Mouse (Mus musculus): ENCODE data around the gene Rcor1. TPM values are rescaled to one million over a fixed set of nuclear protein-coding genes. Genes with fewer than 3 reads are reported as not detected.
"Not testable (repeated sequence)": the region's sequence is repeated elsewhere in the genome, so short reads cannot be mapped to it uniquely, and the experiment has no call there.

The Rcor1 gene
- polyA plus RNA-seq, 1 experiment from 2014 or later: 18.2 TPM

DNA sequence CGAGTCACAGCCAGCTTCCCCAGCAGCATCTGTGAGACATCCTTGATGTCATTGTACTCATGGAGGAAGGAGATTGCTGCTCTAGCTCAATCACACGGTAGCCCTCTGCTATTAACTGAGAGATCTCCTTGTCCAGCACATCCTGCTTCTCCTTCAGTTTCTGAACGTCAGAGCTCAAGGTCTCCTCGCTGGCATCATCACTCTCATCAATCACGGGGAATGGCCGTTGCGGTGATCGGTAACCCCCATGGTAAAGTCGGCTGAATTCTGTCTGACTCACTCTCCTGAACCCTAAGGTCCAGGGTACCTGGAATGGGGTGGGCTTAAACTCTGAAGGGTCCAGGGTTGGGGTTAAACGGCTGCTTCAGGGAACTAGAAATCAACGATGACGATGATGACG is 28.7 kb downstream of the Rcor1 start:
- WGBS: 84% methylated on average over 13 of the region's 13 CpGs
- Histone ChIP-seq H3K27me3 (replicated peaks; ENCODE audit: control insufficient read depth, insufficient read depth, low read length) (no peaks in the 10 kb centered on the region), H3K36me3 (ENCODE audit: control insufficient read depth, insufficient read depth, low read length) (peaks cover 4% of the 10 kb centered on the region; the same call in 1 of the 2 replicates), H3K9ac (ENCODE audit: low read depth, low read length) (no peak overlapping the region), H3K4me3 (ENCODE audit: low read depth, low read length) (no peak overlapping the region), H3K4me1 (replicated peaks; ENCODE audit: control insufficient read depth, insufficient read depth, low read length) (peaks cover 4% of the 10 kb centered on the region), H3K9me3 (ENCODE audit: control insufficient read depth, low read length) (no peaks in the 10 kb centered on the region), H3K27ac (ENCODE audit: low read depth, low read length) (no peak overlapping the region), H3K4me2 (no peak overlapping the region)
- ATAC-seq (replicated peaks; ENCODE audit: low FRiP score): no peak
- no peak for DNase-seq (ENCODE audit: low spot score)

DNA sequence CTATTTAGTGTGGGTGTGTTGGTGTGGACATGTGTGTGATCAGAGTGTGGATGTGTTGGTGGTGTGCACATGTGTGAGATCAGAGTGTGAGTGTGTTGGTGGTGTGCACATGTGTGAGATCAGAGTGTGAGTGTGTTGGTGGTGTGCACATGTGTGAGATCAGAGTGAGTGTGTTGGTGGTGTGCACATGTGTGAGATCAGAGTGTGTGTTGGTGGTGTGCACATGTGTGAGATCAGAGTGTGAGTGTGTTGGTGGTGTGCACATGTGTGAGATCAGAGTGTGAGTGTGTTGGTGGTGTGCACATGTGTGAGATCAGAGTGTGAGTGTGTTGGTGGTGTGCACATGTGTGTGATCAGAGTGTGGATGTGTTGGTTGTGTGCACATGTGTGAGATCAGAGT is 30.1 kb downstream of the Rcor1 start:
- H3K9me3 ChIP-seq (ENCODE audit: control insufficient read depth, low read length); H3K9ac ChIP-seq (ENCODE audit: low read depth, low read length); H3K4me2 ChIP-seq; H3K27me3 ChIP-seq (replicated peaks; ENCODE audit: control insufficient read depth, insufficient read depth, low read length); H3K4me3 ChIP-seq (ENCODE audit: low read depth, low read length); ATAC-seq (replicated peaks; ENCODE audit: low FRiP score); H3K4me1 ChIP-seq (replicated peaks; ENCODE audit: control insufficient read depth, insufficient read depth, low read length); DNase-seq (ENCODE audit: low spot score); H3K36me3 ChIP-seq (ENCODE audit: control insufficient read depth, insufficient read depth, low read length); H3K27ac ChIP-seq (ENCODE audit: low read depth, low read length): not testable (repeated sequence)

DNA sequence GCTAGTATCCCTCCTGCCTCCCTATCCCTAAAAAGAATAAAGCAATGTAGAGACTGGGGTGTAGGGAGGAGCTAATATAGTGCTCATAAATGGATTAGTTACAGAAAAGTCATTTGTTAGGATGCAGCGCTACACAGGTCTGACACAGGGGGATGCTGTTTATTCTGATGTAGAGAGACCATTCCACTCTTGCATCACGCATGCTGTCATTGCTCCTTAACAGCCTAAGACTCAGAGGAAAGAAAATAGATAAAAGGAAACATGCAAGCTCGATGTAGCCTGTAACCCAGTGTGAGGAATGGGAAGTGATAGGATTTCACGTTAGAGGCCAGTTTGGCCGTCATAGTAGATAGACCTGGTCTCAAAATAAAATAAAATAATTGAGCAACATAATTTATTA is 31.9 kb downstream of the Rcor1 start:
- H3K4me3 ChIP-seq (ENCODE audit: low read depth, low read length): no peak overlapping the region
- no peaks in the 10 kb centered on the region for H3K9me3 ChIP-seq (ENCODE audit: control insufficient read depth, low read length)
- WGBS: 74% methylated on average over 5 of the region's 5 CpGs
- H3K4me2 ChIP-seq: no peak overlapping the region
- no peak overlapping the region for H3K27ac ChIP-seq (ENCODE audit: low read depth, low read length)
- DNase-seq (ENCODE audit: low spot score): no peak
- peaks cover 4% of the 10 kb centered on the region; the same call in 1 of the 2 replicates for H3K36me3 ChIP-seq (ENCODE audit: control insufficient read depth, insufficient read depth, low read length)
- H3K4me1 ChIP-seq (replicated peaks; ENCODE audit: control insufficient read depth, insufficient read depth, low read length): peaks cover 4% of the 10 kb centered on the region
- no peak overlapping the region for H3K9ac ChIP-seq (ENCODE audit: low read depth, low read length)
- H3K27me3 ChIP-seq (replicated peaks; ENCODE audit: control insufficient read depth, insufficient read depth, low read length): no peaks in the 10 kb centered on the region
- no peak for ATAC-seq (replicated peaks; ENCODE audit: low FRiP score)

DNA sequence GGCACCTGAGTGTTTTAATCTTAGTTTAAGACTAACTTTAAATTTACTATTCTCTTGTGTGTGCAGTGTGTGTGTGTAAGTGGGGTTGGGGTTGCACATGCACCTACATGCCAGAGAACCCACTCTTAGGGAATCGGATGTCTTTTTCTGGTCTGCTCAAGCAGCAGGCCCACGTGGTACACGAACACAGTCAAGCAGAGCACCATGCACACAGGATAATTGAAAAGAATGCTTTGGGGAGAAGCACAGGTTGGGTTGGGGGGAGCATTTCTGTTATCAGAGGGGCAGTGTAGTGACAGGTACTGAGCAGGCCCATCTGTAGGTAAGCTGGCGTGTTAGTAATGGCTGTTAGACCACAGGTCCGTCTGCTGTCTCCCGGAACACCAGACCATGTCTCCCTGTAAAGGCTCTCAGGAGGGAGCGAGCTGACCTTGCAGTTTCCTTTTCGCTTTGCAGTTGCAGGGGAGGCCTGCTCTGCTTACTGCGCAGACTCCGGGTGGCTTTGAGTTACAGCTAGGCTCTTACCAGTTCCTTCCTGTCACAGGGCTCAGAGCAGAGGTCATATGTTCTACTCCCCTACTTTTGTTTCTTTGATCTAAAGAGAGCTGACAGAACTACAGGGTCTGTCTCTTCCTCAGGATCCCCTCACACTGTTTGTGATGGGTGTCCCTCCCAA is 32.5 kb downstream of the Rcor1 start:
- 76% methylated on average over 10 of the region's 10 CpGs for whole genome bisulfite sequencing
- Histone ChIP-seq H3K9me3 (ENCODE audit: control insufficient read depth, low read length) (no peaks in the 10 kb centered on the region), H3K27ac (ENCODE audit: low read depth, low read length) (no peak overlapping the region), H3K9ac (ENCODE audit: low read depth, low read length) (no peak overlapping the region), H3K36me3 (ENCODE audit: control insufficient read depth, insufficient read depth, low read length) (peaks cover 4% of the 10 kb centered on the region; the same call in 1 of the 2 replicates), H3K27me3 (replicated peaks; ENCODE audit: control insufficient read depth, insufficient read depth, low read length) (no peaks in the 10 kb centered on the region), H3K4me1 (replicated peaks; ENCODE audit: control insufficient read depth, insufficient read depth, low read length) (peaks cover 9% of the 10 kb centered on the region), H3K4me2 (0 out of 2 replicates have a peak overlapping the region, but pooled peaks have one; percentile 13), H3K4me3 (ENCODE audit: low read depth, low read length) (no peak overlapping the region)
- no peak for DNase-seq (ENCODE audit: low spot score)
- ATAC-seq (replicated peaks; ENCODE audit: low FRiP score): peak; percentile 26; the same call in 1 of the 2 replicates

DNA sequence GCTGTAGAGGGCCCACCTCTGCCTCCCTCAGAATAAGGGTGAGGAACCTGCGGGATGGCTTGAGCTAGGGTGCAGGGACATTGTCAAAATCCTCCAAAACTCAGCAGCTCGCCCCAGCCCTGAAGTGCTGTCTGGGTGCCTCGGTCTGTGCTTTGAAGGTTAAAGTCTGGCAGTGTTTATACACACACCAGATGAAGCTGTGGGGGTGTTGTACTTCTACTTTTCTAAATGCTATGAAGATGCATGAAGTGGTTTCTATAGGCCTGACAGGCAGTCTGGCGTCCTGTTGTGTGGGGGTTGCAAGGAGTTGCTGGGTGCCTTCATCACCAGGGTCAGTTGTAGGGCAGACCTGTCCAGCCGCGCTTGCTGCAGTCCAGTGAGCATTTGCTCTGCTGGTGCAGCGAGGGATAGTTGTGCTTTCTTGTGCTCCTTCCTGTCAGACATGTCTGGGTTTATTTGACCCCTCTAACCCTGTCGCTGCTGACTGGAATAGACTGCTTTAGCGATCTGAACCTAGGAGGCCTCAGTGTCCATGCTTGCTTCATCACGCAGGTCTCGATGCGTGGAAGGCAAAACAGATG is 37.3 kb downstream of the Rcor1 start:
- Histone ChIP-seq H3K9me3 (ENCODE audit: control insufficient read depth, low read length) (no peaks in the 10 kb centered on the region), H3K4me1 (replicated peaks; ENCODE audit: control insufficient read depth, insufficient read depth, low read length) (peaks cover 9% of the 10 kb centered on the region), H3K4me3 (ENCODE audit: low read depth, low read length) (no peak overlapping the region), H3K4me2 (no peak overlapping the region), H3K27ac (ENCODE audit: low read depth, low read length) (no peak overlapping the region), H3K36me3 (ENCODE audit: control insufficient read depth, insufficient read depth, low read length) (no peaks in the 10 kb centered on the region), H3K9ac (ENCODE audit: low read depth, low read length) (no peak overlapping the region), H3K27me3 (replicated peaks; ENCODE audit: control insufficient read depth, insufficient read depth, low read length) (no peaks in the 10 kb centered on the region)
- ATAC-seq (replicated peaks; ENCODE audit: low FRiP score): no peak
- no peak for DNase-seq (ENCODE audit: low spot score)
- WGBS: 69% methylated on average over 12 of the region's 12 CpGs

DNA sequence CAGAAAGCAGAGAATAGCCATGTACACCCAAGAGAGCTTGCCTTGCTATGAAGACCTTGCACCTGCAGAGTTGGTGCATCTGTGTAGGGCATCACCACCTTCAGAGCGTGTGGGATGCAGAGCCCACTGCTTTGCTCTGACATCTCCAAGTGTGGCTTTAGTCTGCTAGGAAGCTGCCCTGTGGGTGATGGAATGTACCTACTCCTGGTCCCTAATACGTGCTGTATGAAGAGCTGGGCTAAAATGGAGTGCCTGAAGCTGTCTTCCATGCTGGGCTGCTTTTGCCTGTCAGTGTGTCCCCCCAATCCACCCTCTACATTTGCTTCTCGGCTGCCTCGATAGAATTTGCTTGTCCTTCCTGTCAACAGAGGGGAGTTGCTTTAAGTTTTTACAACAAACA is 46.4 kb downstream of the Rcor1 start:
- Histone ChIP-seq H3K4me2 (no peak overlapping the region), H3K36me3 (ENCODE audit: control insufficient read depth, insufficient read depth, low read length) (peaks cover 18% of the 10 kb centered on the region), H3K27me3 (replicated peaks; ENCODE audit: control insufficient read depth, insufficient read depth, low read length) (no peaks in the 10 kb centered on the region), H3K4me1 (replicated peaks; ENCODE audit: control insufficient read depth, insufficient read depth, low read length) (peaks cover 6% of the 10 kb centered on the region), H3K9me3 (ENCODE audit: control insufficient read depth, low read length) (no peaks in the 10 kb centered on the region), H3K4me3 (ENCODE audit: low read depth, low read length) (no peak overlapping the region), H3K27ac (ENCODE audit: low read depth, low read length) (no peak overlapping the region), H3K9ac (ENCODE audit: low read depth, low read length) (no peak overlapping the region)
- ATAC-seq (replicated peaks; ENCODE audit: low FRiP score) (no peak), DNase-seq (ENCODE audit: low spot score) (no peak)
- 88% methylated on average over 4 of the region's 4 CpGs for WGBS

DNA sequence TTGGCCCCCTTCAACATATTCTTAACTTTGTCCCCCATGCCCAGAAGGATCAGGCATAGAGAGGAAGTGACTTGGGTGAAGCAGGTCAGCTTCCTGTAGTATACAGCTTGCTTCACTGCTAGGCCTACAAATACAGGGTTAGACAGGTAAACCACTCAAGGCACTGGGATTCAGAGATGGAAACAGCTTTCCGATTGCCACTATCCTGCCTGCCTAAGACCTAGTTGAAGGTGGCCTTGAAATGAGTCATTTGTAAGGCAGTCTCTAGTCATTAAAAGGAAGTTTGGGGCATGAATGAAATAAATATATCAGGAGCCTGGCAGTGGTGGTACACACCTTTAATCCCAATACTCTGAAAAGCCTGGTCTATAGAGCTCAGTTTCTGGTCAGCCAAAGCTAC is 47.9 kb downstream of the Rcor1 start:
- no peak for DNase-seq (ENCODE audit: low spot score)
- no peak for ATAC-seq (replicated peaks; ENCODE audit: low FRiP score)
- no peak overlapping the region for H3K27ac ChIP-seq (ENCODE audit: low read depth, low read length)
- 87% methylated on average over 1 of the region's 1 CpGs for WGBS
- peaks cover 9% of the 10 kb centered on the region for H3K4me1 ChIP-seq (replicated peaks; ENCODE audit: control insufficient read depth, insufficient read depth, low read length)
- H3K27me3 ChIP-seq (replicated peaks; ENCODE audit: control insufficient read depth, insufficient read depth, low read length): no peaks in the 10 kb centered on the region
- H3K36me3 ChIP-seq (ENCODE audit: control insufficient read depth, insufficient read depth, low read length): peaks cover 18% of the 10 kb centered on the region
- H3K4me3 ChIP-seq (ENCODE audit: low read depth, low read length): no peak overlapping the region
- no peaks in the 10 kb centered on the region for H3K9me3 ChIP-seq (ENCODE audit: control insufficient read depth, low read length)
- H3K4me2 ChIP-seq: no peak overlapping the region
- H3K9ac ChIP-seq (ENCODE audit: low read depth, low read length): no peak overlapping the region

DNA sequence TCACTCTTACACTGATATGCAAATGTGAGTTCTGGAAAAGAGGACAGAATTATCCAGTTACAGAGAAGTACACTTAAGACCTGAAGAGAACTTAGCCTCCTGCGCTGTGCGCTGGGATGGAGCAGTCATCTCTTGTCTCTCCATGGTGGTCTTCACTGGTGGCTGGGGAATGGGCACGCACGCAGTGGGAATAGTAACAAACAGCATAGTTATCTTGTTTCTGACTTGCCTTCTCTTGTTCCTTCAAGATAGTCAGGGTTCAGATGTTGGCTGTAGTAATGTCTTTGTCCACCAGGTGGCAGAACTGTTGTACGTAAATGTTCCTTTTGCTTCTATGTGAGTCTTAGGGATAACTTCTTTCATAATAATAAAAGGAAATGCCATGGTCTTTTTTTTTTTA is 49.0 kb downstream of the Rcor1 start:
- 26% methylated on average over 5 of the region's 5 CpGs for WGBS
- Histone ChIP-seq H3K36me3 (ENCODE audit: control insufficient read depth, insufficient read depth, low read length) (peaks cover 13% of the 10 kb centered on the region), H3K4me2 (no peak overlapping the region), H3K27ac (ENCODE audit: low read depth, low read length) (no peak overlapping the region), H3K9ac (ENCODE audit: low read depth, low read length) (no peak overlapping the region), H3K9me3 (ENCODE audit: control insufficient read depth, low read length) (no peaks in the 10 kb centered on the region), H3K4me3 (ENCODE audit: low read depth, low read length) (no peak overlapping the region), H3K4me1 (replicated peaks; ENCODE audit: control insufficient read depth, insufficient read depth, low read length) (peaks cover 9% of the 10 kb centered on the region), H3K27me3 (replicated peaks; ENCODE audit: control insufficient read depth, insufficient read depth, low read length) (no peaks in the 10 kb centered on the region)
- DNase-seq (ENCODE audit: low spot score) (peak; percentile 58), ATAC-seq (replicated peaks; ENCODE audit: low FRiP score) (no peak)

DNA sequence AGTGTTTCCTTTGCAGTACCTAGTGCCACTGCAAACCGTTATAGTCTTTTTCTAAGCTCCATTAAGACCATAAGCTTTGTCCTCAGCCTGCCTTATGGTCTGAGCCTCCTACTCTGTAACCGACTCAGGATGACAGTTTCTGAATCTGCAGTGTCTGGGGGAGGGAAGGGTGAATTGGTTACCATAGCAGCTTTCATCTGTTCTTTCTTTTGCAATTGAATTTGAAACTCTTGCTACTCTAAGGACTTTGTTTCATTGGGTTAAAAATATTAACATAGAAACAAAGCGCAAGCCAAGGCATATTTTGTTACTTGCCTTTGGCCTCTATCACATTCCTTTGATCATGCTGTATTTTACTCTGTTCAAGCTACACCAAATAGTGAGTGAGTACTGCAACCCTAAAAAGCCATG is 49.6 kb downstream of the Rcor1 start:
- Histone ChIP-seq H3K4me1 (replicated peaks; ENCODE audit: control insufficient read depth, insufficient read depth, low read length) (peaks cover 14% of the 10 kb centered on the region), H3K27ac (ENCODE audit: low read depth, low read length) (no peak overlapping the region), H3K4me2 (no peak overlapping the region), H3K9ac (ENCODE audit: low read depth, low read length) (no peak overlapping the region), H3K4me3 (ENCODE audit: low read depth, low read length) (no peak overlapping the region), H3K27me3 (replicated peaks; ENCODE audit: control insufficient read depth, insufficient read depth, low read length) (no peaks in the 10 kb centered on the region), H3K9me3 (ENCODE audit: control insufficient read depth, low read length) (no peaks in the 10 kb centered on the region), H3K36me3 (ENCODE audit: control insufficient read depth, insufficient read depth, low read length) (peaks cover 9% of the 10 kb centered on the region; the same call in 1 of the 2 replicates)
- DNase-seq (ENCODE audit: low spot score) (no peak), ATAC-seq (replicated peaks; ENCODE audit: low FRiP score) (no peak)
- WGBS: 71% methylated on average over 3 of the region's 3 CpGs
